Mouse (Mus musculus) frontal cortex, adult 2 months (tissue): ENCODE measurements around the gene Tanc1. TPM values are rescaled to one million over a fixed set of nuclear protein-coding genes. Genes with fewer than 3 reads are reported as not detected.
A peak's percentile ranks its signal among the peaks of the same experiment; 100 is the strongest.

Source experiments
- DNase-seq, 2 experiments: peaks; one replicate each; pipeline ENCODE4 v3.0.0; 2022; ENCODE audit warnings: low spot score in 1 of 2; ENCODE audit errors: extremely low spot score in 1 of 2
- polyA plus RNA-seq: library from polyadenylated mRNA; depleted of rRNA; stranded (reverse); fragments of >200 nt; gene quantifications from 2 replicates; pipeline ENCODE4 v1.2.3, GENCODE M21; 2012; rRNA removed

Tanc1 gene
- polyA plus RNA-seq, 1 experiment: 10.2 TPM

DNA sequence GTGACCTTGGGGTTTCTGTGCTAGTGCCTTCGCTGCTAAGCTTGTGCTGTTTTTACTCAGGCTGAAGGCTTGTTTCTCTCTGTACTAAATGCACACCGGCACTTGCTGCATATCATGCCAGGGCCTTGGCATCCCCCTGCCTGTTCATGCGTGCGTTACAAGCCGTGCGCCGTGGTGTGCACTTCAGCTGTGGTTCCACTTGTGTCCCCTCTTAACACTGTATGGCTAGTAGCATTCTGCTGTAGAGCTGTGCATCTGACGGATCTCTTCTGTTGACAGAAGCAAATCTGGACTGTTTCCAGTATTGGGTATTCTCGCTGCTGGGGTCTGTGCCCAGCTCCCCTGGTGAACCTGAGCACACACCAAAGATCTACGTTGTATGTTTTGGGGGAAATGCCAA lies 241.7 kb downstream of the Tanc1 start:
- DNase-seq: no peak

DNA sequence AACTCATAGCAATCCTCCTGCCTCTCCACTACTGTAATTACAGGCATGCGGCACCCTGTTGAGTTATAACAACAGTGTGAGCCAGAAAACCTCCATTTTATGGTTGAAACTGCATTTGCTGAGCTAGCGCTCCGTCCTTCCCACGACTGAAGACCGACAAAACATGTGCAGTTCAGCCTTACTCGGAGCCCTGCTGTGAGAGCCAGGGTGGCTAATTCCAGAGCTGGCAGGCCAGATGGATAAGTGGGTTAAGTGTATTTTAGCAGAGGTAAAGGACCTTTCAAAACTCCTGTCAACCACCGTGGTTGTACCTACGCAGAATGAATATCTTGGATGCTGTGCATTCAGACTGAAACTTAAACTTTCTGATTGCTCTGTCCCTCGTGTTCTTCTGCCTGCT lies 242.5 kb downstream of the Tanc1 start:
- peak in 1 of 2 experiments; percentile 15 for DNase-seq

- no peak for DNase-seq
These were observed 250.8 kb downstream of the Tanc1 start for GRCm38 (mm10) chr2:59862618-59863017.

DNA sequence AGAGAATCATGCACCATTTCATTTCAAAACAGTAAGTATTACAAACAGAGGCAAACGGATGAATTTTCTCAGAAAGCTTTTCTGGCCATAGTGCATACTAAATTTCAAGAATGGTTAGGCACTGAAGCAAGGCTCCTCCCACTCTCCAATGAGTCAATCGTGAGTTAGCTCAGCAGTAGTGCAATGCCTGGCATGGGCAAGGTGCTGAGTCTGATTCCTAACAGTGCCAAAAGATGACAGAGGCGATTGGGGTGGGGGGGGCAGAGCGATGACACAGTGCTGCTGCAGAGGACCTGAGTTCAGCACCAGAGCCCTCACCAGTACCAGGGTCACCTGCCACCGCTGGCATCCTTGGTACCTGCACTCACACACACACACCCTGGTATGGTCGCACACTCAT lies 258.7 kb downstream of the Tanc1 start:
- no peak for DNase-seq

DNA sequence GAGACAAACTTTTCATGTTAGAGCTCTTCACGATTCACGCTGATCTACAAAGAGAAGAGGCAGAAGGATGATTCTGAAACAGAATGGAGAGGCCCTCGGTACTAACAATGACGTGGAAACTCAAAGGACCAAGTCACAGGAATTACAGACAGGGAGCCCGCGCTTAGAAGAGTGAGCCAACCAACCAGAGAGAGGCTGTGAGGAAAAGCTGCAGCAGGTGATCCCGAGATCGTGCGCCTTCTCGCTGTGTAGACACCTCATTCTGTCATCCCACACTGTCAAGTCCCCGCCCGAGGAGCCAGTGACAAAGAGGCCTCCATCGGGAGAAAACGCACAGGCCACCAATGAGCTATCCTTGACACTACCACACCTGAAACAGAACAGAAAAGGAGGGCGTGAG lies 264.6 kb downstream of the Tanc1 start:
- DNase-seq: no peak

GRCm38 (mm10) chr2:59877335-59877734 lies 265.5 kb downstream of the Tanc1 start:
- no peak for DNase-seq

GRCm38 (mm10) chr2:59878221-59878620 lies 266.4 kb downstream of the Tanc1 start:
- DNase-seq: no peak

DNA sequence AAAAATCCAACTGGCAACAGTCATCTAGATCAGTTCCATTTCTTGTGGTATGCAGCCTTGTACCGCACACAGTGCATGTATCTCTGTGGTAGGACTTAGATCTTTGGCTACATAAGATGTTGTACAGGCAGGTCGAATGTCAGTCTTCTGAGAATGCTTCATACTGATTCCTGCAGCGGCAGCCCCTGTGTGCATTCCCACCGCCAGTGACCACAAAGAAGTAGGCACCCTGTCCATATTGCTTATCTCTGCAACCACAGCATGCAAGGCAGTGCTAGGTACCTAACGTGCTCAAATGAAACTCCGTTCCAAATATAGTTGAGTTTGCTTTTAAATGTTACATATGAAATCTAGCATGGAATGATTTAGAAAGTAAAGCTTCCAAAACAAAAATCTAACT lies 269.6 kb downstream of the Tanc1 start:
- no peak for DNase-seq

DNA sequence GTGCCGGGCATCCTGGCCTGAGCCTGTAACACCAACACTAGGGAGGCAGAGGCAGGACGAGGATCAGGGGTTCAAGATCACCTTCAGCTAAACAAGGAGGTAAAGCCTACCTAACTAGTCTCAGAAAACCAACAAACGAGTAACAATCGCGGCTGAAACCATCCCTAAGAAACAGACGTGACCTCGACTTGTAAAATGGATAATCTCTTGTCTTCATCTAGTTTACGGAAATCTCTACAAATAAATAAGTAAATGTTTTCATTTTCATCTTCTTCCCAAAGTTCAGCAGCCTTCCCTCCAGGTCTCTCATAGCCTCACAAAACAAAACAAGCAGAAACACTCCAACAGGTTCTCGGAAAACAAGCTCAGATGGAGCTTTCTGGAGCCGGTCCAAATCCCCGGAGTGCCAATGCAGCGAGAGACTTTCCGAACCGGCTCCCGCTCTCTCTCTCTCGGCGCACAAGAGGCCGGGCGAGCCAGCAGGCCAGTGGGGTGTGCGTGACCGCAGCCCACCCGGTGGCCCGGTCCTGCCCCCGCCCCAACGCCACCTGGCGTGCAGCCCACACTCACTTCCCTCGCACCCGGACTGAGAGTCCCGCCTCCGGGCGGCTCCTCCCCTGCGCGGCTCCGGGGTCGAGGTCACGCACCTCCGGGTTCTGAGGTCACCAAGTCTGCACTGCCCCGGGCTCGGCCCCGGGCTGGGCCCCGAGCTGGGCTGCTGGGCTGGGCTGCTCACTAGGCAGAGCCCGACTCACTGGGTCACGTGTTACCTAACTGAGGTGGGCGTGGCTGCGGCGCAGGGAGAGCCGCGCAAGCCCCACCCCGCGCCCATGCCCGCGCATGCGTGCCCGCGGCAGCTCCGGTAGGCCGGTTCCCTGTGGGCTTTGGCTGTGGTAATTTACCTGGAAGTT lies 270.2 kb downstream of the Tanc1 start, which contains the start of gene Wdsub1:
Wdsub1 (minus strand) TSS at position 761 of the 911 bp plus-strand sequence.
- DNase-seq: peak; percentile 82 to 91

DNA sequence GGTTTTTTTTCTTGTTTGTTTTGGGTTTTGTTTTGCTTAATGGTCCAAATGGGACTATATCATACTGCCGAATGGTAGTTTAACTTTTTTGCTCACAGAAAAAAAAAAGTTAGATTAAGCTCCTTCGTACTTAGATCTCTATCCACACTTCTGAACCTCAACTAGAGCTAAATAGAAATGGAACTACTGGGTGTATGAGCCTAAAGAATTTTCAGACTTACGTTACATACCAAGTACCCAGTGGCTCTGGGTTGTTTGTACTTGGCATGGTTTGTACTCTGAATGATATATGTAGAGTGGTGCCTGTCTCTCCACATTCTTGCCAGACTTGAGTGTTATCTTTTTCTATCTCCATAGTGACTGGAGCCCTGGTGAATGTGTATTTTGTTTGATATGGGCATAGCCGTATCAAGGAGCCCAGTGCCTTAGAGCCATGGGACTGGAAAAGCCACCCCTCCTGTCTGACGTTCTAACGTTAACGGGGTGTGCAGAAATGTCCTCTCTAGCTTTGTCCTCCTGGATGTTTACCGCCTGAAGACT lies 271.0 kb downstream of the Tanc1 start:
- DNase-seq: no peak

DNA sequence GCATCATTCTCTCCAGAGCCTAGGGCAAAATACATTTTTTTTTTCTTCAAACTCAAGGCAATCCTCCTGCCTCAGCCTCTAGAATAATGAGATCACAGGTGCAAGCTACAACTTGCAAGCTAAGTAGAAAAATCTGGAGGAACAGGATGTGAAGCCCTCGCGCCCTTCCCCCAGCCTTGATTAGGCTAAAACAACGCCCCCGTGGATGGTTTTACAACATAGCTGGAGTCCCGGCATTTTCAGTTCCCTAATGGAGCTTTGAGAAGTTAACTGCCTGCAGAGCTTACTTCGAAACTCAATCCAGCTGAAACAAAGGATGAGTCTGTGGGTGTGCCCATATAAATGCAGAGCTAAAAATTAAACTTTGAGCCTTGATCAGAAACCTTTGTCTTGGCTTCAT lies 277.9 kb downstream of the Tanc1 start:
- no peak for DNase-seq

Other genes starting within 250 kb of the Tanc1 start
- 1.7 and 2.3 TPM in 2 replicates for gene Dapl1, start 127.4 kb upstream of the Tanc1 start, polyA plus RNA-seq